Mouse (Mus musculus) forebrain, embryonic 16.5 days (tissue): ENCODE measurements at regions not wholly inside any gene's neighbourhood (a gene's known extent, or its start where the extent isn't known, plus 50 kb on each side); places are given as distances from the start of the nearest gene placed in this dataset.

ENCODE experiments used
- ATAC-seq: fragments of 200-750 bp; cut with Nextera tagmentation; 2 replicates; pipeline ENCODE4 v1.8.0; 2017; ENCODE audit warnings: mild to moderate bottlenecking, moderate library complexity
- H3K27ac ChIP-seq: fragments of 300-500 bp; sonication (generic); 2 replicates; pipeline ENCODE4 v1.5.1; 2014; ENCODE audit warnings: low read length, control low read depth
- H3K27me3 ChIP-seq: fragments of 300-500 bp; sonication (generic); replicated peaks from 2 replicates; pipeline ENCODE4 v1.6.1; 2014; ENCODE audit warnings: low read length; ENCODE audit not compliant: control insufficient read depth, insufficient read depth
- H3K36me3 ChIP-seq: fragments of 300-500 bp; sonication (generic); 2 replicates; pipeline ENCODE4 v1.6.1; 2014; ENCODE audit not compliant: control insufficient read depth, insufficient read depth
- H3K4me1 ChIP-seq: fragments of 300-500 bp; sonication (generic); replicated peaks from 2 replicates; pipeline ENCODE4 v1.6.1; 2014; ENCODE audit warnings: low read length; ENCODE audit not compliant: control insufficient read depth, insufficient read depth
- H3K4me2 ChIP-seq: fragments of 300-500 bp; sonication (generic); 2 replicates; pipeline ENCODE4 v1.6.1; 2014; ENCODE audit warnings: mild to moderate bottlenecking, low read length, control low read depth
- H3K4me3 ChIP-seq: fragments of 300-500 bp; sonication (generic); replicated peaks from 2 replicates; pipeline ENCODE4 v1.5.1; 2014; ENCODE audit warnings: mild to moderate bottlenecking, low read length, control low read depth
- H3K9ac ChIP-seq: fragments of 300-500 bp; sonication (generic); replicated peaks from 2 replicates; pipeline ENCODE4 v1.6.1; 2014; ENCODE audit warnings: low read depth, low read length, control low read depth
- H3K9me3 ChIP-seq: fragments of 300-500 bp; sonication (generic); 2 replicates; pipeline ENCODE4 v1.6.1; 2016; ENCODE audit warnings: low read length; ENCODE audit not compliant: control insufficient read depth
- WGBS: fragments of 180-500 bp; shearing (Covaris S2); extraction: QIAGEN DNeasy Blood & Tissue Kit; methylation state at CpG from one replicate; pipeline ENCODE4 v1.1.7; 2014; 5-methylcytosine and 5-hydroxymethylcytosine counted together

GRCm38 (mm10) chr4:95398301-95398700 lies 159.0 kb upstream of the Fggy start:
- no peak overlapping the region for H3K4me2 ChIP-seq
- H3K4me3 ChIP-seq, result no peak overlapping the region
- no peak for ATAC-seq
- H3K9ac ChIP-seq, result no peak overlapping the region
- no peak overlapping the region for H3K27ac ChIP-seq
- no peaks in the 10 kb centered on the region for H3K36me3 ChIP-seq
- H3K9me3 ChIP-seq, result no peaks in the 10 kb centered on the region
- no peaks in the 10 kb centered on the region for H3K4me1 ChIP-seq
- H3K27me3 ChIP-seq, result no peaks in the 10 kb centered on the region

DNA sequence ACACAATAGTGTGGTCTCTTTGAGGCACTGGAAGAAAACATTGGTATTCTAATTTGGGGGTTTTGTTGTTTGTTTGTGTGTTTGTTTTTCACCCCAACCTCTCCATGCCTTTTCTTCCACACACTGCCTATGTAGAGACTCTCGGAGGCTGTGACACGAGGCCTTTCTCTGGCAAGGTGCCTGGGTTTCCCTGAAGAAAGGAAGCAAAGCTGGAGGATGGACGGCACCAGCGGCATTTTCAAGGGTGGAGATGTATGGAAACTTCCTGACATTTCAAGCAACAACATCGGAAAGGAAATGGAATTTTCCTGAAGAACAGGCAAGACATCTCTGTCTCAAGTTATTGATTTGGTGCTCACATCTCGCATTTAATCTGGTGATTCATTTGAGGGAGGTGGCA lies 155.0 kb upstream of the Fggy start:
- H3K27me3 ChIP-seq, result no peaks in the 10 kb centered on the region
- no peak for ATAC-seq
- H3K4me2 ChIP-seq, result no peak overlapping the region
- no peak overlapping the region for H3K27ac ChIP-seq
- no peak overlapping the region for H3K9ac ChIP-seq
- no peaks in the 10 kb centered on the region for H3K9me3 ChIP-seq
- no peak overlapping the region for H3K4me3 ChIP-seq
- H3K4me1 ChIP-seq, result no peaks in the 10 kb centered on the region
- 69% methylated on average over 6 of the region's 6 CpGs for WGBS
- H3K36me3 ChIP-seq, result no peaks in the 10 kb centered on the region

DNA sequence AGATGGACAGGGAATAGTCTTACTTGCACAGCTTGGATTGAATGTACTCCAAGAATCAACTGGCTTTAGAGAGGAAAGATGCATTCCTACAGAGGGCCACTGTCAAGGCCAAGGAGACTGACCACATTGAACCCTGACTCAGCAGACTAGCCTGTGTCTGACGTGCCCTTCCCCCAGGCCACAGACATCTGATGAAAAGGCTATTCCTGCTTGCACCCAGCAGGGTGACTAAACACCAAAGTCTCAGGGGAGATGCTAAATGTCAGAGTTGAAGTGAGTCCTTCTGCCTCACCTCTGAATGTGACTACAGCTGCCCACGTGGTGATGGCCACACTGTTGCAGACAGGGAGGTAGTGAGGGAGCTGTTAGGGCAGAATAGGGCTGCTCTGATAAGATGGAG lies 140.2 kb upstream of the Fggy start:
- Histone ChIP-seq H3K4me2 (no peak overlapping the region), H3K4me3 (no peak overlapping the region), H3K9me3 (peaks cover 5% of the 10 kb centered on the region; the same call in 1 of the 2 replicates), H3K27ac (no peak overlapping the region), H3K36me3 (no peaks in the 10 kb centered on the region), H3K9ac (no peak overlapping the region), H3K4me1 (no peaks in the 10 kb centered on the region), H3K27me3 (no peaks in the 10 kb centered on the region)
- no peak for ATAC-seq
- 51% methylated on average over 2 of the region's 2 CpGs for WGBS

DNA sequence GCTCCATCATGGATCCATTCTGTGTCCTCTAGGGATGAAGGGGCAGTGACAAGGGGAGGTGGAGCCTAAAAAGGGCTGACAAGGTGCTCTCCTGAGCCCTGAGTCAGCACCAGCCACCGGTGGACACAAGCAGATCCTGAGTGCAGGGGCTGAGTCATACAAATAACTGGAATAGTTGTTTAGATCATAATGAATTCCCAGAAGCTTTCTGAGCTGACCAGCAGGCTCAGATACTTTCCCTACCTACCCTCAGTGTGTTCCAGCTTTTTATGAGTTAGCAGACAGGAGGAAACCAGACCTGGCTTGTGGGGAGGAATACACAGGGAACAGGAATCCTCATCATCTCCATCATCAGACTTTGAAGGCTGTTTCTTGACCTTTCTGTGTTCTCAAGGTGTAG lies 130.7 kb upstream of the Fggy start:
- no peak overlapping the region for H3K9ac ChIP-seq
- no peak overlapping the region for H3K27ac ChIP-seq
- no peak overlapping the region for H3K4me3 ChIP-seq
- H3K36me3 ChIP-seq, result no peaks in the 10 kb centered on the region
- H3K4me2 ChIP-seq, result no peak overlapping the region
- no peaks in the 10 kb centered on the region for H3K4me1 ChIP-seq
- no peak for ATAC-seq
- WGBS, result 50% methylated on average over 1 of the region's 1 CpGs
- no peaks in the 10 kb centered on the region for H3K9me3 ChIP-seq
- H3K27me3 ChIP-seq, result no peaks in the 10 kb centered on the region

GRCm38 (mm10) chr4:95434543-95434942 lies 122.8 kb upstream of the Fggy start:
- no peaks in the 10 kb centered on the region; the same call in 1 of the 2 replicates for H3K4me1 ChIP-seq
- 14% methylated on average over 4 of the region's 4 CpGs for WGBS
- no peak overlapping the region for H3K27ac ChIP-seq
- H3K36me3 ChIP-seq, result no peaks in the 10 kb centered on the region
- H3K4me3 ChIP-seq, result no peak overlapping the region
- H3K4me2 ChIP-seq, result no peak overlapping the region
- no peaks in the 10 kb centered on the region for H3K27me3 ChIP-seq
- no peak for ATAC-seq
- no peaks in the 10 kb centered on the region for H3K9me3 ChIP-seq
- no peak overlapping the region for H3K9ac ChIP-seq

DNA sequence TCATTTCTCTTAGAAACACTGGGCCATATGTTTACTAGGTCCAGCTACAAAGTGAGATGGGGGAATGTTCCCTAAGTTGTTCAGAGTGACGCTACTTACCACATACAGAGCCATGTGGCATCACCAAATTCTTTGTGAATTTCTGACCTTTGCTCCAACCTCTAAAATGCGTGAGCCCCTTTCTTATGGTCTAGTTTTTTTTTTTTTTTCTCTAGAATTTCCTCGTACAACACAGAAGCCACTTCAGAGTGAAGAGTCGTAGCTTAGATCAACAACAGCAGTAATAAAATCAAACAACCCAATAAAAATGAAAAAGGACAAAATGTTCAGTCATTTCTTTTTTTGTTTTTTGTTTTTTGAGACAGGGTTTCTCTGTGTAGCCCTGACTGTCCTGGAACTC lies 122.2 kb upstream of the Fggy start:
- Histone ChIP-seq H3K4me1 (no peaks in the 10 kb centered on the region; the same call in 1 of the 2 replicates), H3K27me3 (no peaks in the 10 kb centered on the region), H3K9ac (no peak overlapping the region), H3K9me3 (no peaks in the 10 kb centered on the region), H3K27ac (no peak overlapping the region), H3K4me2 (no peak overlapping the region), H3K4me3 (no peak overlapping the region), H3K36me3 (no peaks in the 10 kb centered on the region)
- ATAC-seq, result no peak
- 64% methylated on average over 4 of the region's 4 CpGs for WGBS

- no peak overlapping the region for H3K9ac ChIP-seq
Measured at GRCm38 (mm10) chr4:95439834-95440233, 117.5 kb upstream of the Fggy start.

DNA sequence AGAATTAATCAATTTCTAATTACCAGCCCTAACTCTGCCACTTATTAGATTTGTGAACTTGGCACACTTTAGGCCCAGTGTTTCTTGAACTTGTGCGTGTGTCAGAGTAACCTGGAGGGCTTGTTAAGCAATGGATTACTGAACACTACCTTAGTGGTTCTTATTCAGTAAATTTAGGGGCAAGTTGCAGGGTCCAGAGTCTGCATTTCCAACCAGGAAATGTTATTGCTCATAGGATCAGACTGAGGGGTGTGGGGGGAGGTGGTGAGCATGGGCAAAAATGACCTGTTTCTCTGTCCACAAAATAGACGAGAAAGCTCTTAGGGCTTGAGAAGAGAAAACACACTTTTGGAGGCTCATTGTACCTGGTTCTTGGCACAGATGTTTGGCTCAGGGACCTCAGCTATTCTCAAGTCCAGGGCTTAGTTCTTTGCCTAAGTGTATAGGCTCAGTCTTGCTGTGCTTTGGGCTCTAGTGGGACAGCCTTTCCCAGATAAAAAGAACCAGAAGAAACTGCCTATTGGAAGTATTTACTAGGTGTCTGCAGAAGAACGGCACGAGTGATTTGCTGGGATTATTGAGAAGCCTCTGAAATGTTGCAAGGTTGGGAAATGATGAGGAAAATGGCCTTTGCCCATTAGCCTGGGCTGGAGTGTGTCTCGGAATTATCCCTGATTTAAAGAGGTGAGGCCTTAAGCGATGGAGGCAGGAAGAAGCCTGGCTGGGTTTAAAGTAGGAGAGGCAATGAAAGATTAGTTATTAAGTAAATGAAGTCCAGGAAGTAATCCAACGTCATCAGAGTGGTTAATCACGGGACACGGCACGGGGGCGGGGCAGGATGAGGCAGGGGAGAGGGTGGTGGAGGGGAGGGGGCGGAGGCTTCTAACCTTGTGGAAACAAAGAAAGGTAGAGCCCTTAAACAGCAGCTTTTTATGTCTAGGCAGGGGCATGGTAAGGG lies 113.2 kb upstream of the Fggy start:
- Histone ChIP-seq H3K36me3 (no peaks in the 10 kb centered on the region), H3K9me3 (no peaks in the 10 kb centered on the region), H3K4me3 (no peak overlapping the region), H3K27ac (no peak overlapping the region), H3K4me1 (no peaks in the 10 kb centered on the region), H3K27me3 (no peaks in the 10 kb centered on the region), H3K9ac (no peak overlapping the region), H3K4me2 (no peak overlapping the region)
- WGBS, result 53% methylated on average over 12 of the region's 12 CpGs
- ATAC-seq, result no peak

More at GRCm38 (mm10) chr4:95439834-95440233, 117.5 kb upstream of the Fggy start:
- H3K27ac ChIP-seq, result no peak overlapping the region
- no peaks in the 10 kb centered on the region for H3K27me3 ChIP-seq
- 5% methylated on average over 1 of the region's 1 CpGs for WGBS
- no peak for ATAC-seq
- no peaks in the 10 kb centered on the region; the same call in 1 of the 2 replicates for H3K4me1 ChIP-seq
- H3K9me3 ChIP-seq, result no peaks in the 10 kb centered on the region
- H3K4me3 ChIP-seq, result no peak overlapping the region
- no peak overlapping the region for H3K4me2 ChIP-seq
- no peaks in the 10 kb centered on the region for H3K36me3 ChIP-seq

- H3K9ac ChIP-seq, result no peak overlapping the region
- H3K9me3 ChIP-seq, result no peaks in the 10 kb centered on the region
- no peaks in the 10 kb centered on the region for H3K4me1 ChIP-seq
- 43% methylated on average over 1 of the region's 1 CpGs for WGBS
- no peak overlapping the region for H3K4me2 ChIP-seq
- no peak overlapping the region for H3K27ac ChIP-seq
- no peaks in the 10 kb centered on the region for H3K27me3 ChIP-seq
- no peaks in the 10 kb centered on the region for H3K36me3 ChIP-seq
- no peak for ATAC-seq
- H3K4me3 ChIP-seq, result no peak overlapping the region
Measured at GRCm38 (mm10) chr4:95450286-95450685, 107.0 kb upstream of the Fggy start.
